Mouse (Mus musculus): ENCODE results near the gene U2af1l4. TPM values are rescaled to one million over a fixed set of nuclear protein-coding genes. Genes with fewer than 3 reads are reported as not detected.

Gene U2af1l4
- polyA plus RNA-seq, 1 experiment: 31.6 TPM

DNA sequence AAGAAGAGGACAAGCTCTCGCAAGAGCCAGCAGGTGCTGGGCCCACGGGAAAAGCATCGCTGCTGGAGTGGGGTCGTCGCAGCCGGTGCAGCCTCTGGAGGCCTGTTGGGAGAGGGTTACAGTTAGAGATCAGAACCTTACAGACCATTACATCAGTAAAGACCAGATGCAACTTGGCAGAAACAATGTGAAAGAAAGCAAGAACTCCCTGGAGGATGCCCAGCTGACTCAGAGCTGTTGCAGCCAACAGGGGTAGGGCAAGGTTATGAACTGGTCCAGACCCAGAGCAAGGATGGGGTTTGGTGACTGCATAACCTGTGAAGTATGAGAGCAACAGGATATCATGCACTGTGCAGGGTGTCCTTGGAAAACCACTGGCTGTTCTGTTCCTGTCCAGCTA lies 38.6 kb upstream of the U2af1l4 start:
- no peak overlapping the region for H3K27ac ChIP-seq (ENCODE audit: insufficient read depth, low read length)
- no peaks in the 10 kb centered on the region for H3K27me3 ChIP-seq (ENCODE audit: control insufficient read depth, insufficient read depth, low read length)
- no peak overlapping the region for H3K4me3 ChIP-seq (ENCODE audit: extremely low read depth, insufficient read depth, insufficient read length)
- no peak for DNase-seq (ENCODE audit: low read depth in 1 of 2, low spot score in 2 of 2)
- no peak for TF ChIP-seq POLR2A (IDR thresholded peaks at IDR 0.05; ENCODE audit: low read depth, low read length)
- no peak for TF ChIP-seq CTCF (IDR thresholded peaks at IDR 0.05; ENCODE audit: extremely low read depth, insufficient read depth, insufficient read length, insufficient replicate concordance)
- WGBS: 43% methylated on average over 6 of the region's 6 CpGs
- H3K4me1 ChIP-seq (ENCODE audit: control insufficient read depth, insufficient read depth, insufficient read length): no peaks in the 10 kb centered on the region
- no peaks in the 10 kb centered on the region; the same call in none of the 2 replicates for H3K36me3 ChIP-seq (ENCODE audit: control insufficient read depth, insufficient read depth, low read length)

DNA sequence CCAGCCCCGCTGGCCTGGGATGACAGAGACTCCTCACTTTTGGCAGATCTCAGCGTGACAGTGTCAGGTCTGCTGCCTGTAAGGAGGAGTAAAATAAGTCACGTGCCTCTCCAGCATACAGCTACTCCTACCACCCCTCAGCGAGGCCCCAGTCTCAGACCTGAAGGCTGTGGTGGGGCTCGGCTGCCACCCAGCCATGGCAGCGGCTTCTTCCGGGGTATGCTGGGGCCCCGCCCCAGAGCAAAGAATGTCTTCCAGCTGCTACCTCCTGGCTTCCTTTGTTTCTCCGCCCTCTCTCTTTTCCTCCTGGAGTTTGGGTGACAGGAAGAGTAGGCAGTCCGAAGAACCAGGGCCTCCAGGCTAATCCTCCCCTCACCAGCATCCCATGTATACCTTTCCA lies 37.1 kb upstream of the U2af1l4 start:
- H3K4me3 ChIP-seq (ENCODE audit: extremely low read depth, insufficient read depth, insufficient read length): no peak overlapping the region
- peaks cover 3% of the 10 kb centered on the region for H3K36me3 ChIP-seq (ENCODE audit: control insufficient read depth, insufficient read depth, low read length)
- no peak for DNase-seq (ENCODE audit: low read depth in 1 of 2, low spot score in 2 of 2)
- H3K27me3 ChIP-seq (ENCODE audit: control insufficient read depth, insufficient read depth, low read length): no peaks in the 10 kb centered on the region
- WGBS: 91% methylated on average over 10 of the region's 10 CpGs
- no peak overlapping the region for H3K27ac ChIP-seq (ENCODE audit: insufficient read depth, low read length)
- no peaks in the 10 kb centered on the region for H3K4me1 ChIP-seq (ENCODE audit: control insufficient read depth, insufficient read depth, insufficient read length)
- TF ChIP-seq CTCF (IDR thresholded peaks at IDR 0.05; ENCODE audit: extremely low read depth, insufficient read depth, insufficient read length, insufficient replicate concordance): no peak
- TF ChIP-seq POLR2A (IDR thresholded peaks at IDR 0.05; ENCODE audit: low read depth, low read length): no peak

DNA sequence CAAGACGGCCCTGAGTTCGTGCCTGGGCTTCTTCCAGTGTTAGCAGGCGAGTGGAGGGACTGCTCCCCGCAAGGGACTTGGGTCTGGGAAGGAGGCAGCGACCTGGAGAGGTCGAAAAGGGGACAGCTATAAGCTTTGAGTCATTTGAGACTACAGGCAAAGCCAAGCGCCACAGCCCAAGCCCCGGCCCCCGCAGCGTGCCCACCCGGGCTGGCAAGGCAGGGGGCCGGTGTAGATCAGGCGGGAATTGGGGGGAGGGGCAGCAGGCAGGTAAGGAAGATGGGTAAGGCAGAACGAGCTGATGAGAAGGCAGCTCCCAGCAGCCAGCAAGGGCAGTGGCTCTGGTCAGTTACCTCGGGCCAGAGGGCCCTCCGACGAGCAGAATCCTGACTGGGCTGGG lies 36.7 kb upstream of the U2af1l4 start:
- 93% methylated on average over 17 of the region's 17 CpGs for WGBS
- no peak for DNase-seq (ENCODE audit: low read depth in 1 of 2, low spot score in 2 of 2)
- H3K36me3 ChIP-seq (ENCODE audit: control insufficient read depth, insufficient read depth, low read length): peaks cover 3% of the 10 kb centered on the region
- H3K4me3 ChIP-seq (ENCODE audit: extremely low read depth, insufficient read depth, insufficient read length): no peak overlapping the region
- no peak overlapping the region for H3K27ac ChIP-seq (ENCODE audit: insufficient read depth, low read length)
- TF ChIP-seq POLR2A (IDR thresholded peaks at IDR 0.05; ENCODE audit: low read depth, low read length) (no peak), CTCF (IDR thresholded peaks at IDR 0.05; ENCODE audit: extremely low read depth, insufficient read depth, insufficient read length, insufficient replicate concordance) (no peak)
- no peaks in the 10 kb centered on the region for H3K27me3 ChIP-seq (ENCODE audit: control insufficient read depth, insufficient read depth, low read length)
- H3K4me1 ChIP-seq (ENCODE audit: control insufficient read depth, insufficient read depth, insufficient read length): no peaks in the 10 kb centered on the region

DNA sequence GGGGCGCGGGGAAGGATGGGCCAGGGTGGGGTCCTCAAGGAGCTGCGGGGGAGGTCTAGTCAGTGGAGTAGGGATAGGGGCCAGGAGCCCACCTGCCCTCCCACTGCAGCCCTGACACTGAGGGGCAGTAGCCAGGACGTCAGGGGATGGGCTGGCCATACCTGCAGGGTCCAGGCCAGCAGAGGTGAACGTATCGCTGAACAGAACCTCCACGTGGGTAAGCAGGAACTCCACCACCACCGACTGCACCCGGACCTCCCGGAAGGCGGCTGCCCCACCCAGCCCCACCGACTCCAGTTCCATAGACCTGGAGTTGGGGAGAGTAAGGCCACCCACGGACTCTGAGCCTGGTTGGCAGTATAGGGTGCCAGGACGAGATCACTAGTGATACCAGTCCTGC lies 36.1 kb upstream of the U2af1l4 start:
- no peak for DNase-seq (ENCODE audit: low read depth in 1 of 2, low spot score in 2 of 2)
- Histone ChIP-seq H3K27me3 (ENCODE audit: control insufficient read depth, insufficient read depth, low read length) (no peaks in the 10 kb centered on the region), H3K4me1 (ENCODE audit: control insufficient read depth, insufficient read depth, insufficient read length) (no peaks in the 10 kb centered on the region), H3K27ac (ENCODE audit: insufficient read depth, low read length) (no peak overlapping the region), H3K36me3 (ENCODE audit: control insufficient read depth, insufficient read depth, low read length) (peaks cover 3% of the 10 kb centered on the region), H3K4me3 (ENCODE audit: extremely low read depth, insufficient read depth, insufficient read length) (no peak overlapping the region)
- WGBS: 94% methylated on average over 14 of the region's 14 CpGs
- TF ChIP-seq CTCF (IDR thresholded peaks at IDR 0.05; ENCODE audit: extremely low read depth, insufficient read depth, insufficient read length, insufficient replicate concordance) (no peak), POLR2A (IDR thresholded peaks at IDR 0.05; ENCODE audit: low read depth, low read length) (no peak)

DNA sequence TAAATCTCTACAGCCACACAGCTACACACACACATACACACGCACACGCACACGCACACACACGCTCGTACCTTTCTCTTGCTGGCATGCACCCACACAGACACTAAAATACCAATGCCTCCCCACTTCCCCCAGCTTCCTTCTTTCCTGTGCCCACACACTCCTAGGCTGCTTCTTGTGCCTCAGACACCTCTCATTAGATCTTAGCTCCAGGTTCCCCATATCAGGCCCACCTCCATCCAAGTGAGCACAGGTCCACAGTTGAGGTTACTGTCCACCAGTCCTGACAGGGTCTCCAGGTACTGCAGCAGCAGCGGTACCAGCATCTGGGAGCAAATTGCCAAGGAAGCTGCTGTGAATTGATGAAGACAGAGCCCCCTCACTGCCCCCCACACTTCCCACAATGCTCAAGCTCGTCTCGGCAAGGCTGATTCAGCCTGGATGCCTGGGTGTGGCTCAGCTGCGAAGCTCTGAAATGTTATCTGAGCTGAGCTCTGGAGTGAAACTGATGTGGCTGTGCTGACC lies 31.7 kb upstream of the U2af1l4 start:
- H3K4me1 ChIP-seq (ENCODE audit: control insufficient read depth, insufficient read depth, insufficient read length): no peaks in the 10 kb centered on the region; the same call in 1 of the 2 replicates
- no peak overlapping the region for H3K27ac ChIP-seq (ENCODE audit: insufficient read depth, low read length)
- no peak for TF ChIP-seq POLR2A (IDR thresholded peaks at IDR 0.05; ENCODE audit: low read depth, low read length)
- TF ChIP-seq CTCF (IDR thresholded peaks at IDR 0.05; ENCODE audit: extremely low read depth, insufficient read depth, insufficient read length, insufficient replicate concordance): no peak
- peaks cover 3% of the 10 kb centered on the region; the same call in 1 of the 2 replicates for H3K36me3 ChIP-seq (ENCODE audit: control insufficient read depth, insufficient read depth, low read length)
- no peaks in the 10 kb centered on the region for H3K27me3 ChIP-seq (ENCODE audit: control insufficient read depth, insufficient read depth, low read length)
- DNase-seq (ENCODE audit: low read depth in 1 of 2, low spot score in 2 of 2): no peak
- 88% methylated on average over 9 of the region's 9 CpGs for WGBS
- H3K4me3 ChIP-seq (ENCODE audit: extremely low read depth, insufficient read depth, insufficient read length): no peak overlapping the region

DNA sequence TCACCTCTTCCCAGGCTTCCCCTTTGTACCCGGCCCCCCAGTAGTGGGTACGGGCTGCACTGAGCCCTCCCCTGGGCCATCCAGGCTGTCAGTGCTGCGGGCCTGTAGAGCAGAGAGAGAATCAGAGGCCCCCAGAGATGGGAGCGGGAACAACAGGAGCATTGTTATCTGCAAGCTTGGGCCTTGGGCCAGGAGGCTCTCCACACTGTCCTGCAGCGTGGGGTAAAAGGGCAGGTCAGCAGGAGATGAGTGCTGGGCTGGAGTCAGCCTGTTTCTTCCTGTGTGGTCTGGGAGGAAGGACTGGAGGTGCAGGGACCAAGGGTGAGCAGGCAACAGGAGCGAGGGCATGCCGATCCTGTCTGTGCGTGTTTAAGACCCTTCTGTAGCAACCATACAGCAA lies 30.2 kb upstream of the U2af1l4 start:
- WGBS: 84% methylated on average over 8 of the region's 8 CpGs
- Histone ChIP-seq H3K4me3 (ENCODE audit: extremely low read depth, insufficient read depth, insufficient read length) (no peak overlapping the region), H3K27me3 (ENCODE audit: control insufficient read depth, insufficient read depth, low read length) (no peaks in the 10 kb centered on the region), H3K36me3 (ENCODE audit: control insufficient read depth, insufficient read depth, low read length) (peaks cover 3% of the 10 kb centered on the region; the same call in 1 of the 2 replicates), H3K27ac (ENCODE audit: insufficient read depth, low read length) (no peak overlapping the region), H3K4me1 (ENCODE audit: control insufficient read depth, insufficient read depth, insufficient read length) (no peaks in the 10 kb centered on the region; the same call in 1 of the 2 replicates)
- no peak for TF ChIP-seq CTCF (IDR thresholded peaks at IDR 0.05; ENCODE audit: extremely low read depth, insufficient read depth, insufficient read length, insufficient replicate concordance)
- TF ChIP-seq POLR2A (IDR thresholded peaks at IDR 0.05; ENCODE audit: low read depth, low read length): no peak
- no peak for DNase-seq (ENCODE audit: low read depth in 1 of 2, low spot score in 2 of 2)

DNA sequence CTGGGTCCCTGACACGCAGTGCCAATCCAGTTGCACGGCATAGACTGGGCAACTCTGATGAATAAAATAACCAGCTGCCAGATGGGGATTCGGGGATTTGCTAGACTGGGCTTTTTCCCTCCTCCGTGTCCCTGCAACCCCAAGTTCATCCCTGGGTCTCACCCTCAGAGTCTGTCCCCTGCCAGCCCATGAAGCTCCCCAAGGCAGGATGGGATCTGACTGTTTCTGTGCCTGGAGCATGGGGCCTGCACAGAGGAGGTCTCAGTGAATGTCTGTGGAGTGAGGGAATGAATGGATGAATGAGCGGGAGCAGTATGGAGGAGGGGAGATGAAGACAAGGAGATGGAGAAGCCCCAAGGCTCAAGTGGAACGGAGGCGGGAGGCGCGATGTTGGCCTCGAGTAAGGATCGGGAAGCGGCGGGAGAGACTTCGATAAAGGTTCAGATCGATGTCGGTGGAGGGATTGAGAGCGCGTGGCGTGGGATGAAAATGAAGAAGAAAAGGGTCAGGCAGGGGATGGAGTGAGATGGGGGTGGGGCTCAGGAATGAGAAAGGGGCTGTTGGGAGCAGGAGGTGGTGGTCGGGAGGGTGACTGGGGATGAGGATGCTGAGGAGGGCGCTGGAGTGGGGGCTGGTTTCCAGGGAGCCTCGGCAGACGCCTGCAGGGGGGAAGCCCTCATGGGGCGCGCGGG lies 29.0 kb upstream of the U2af1l4 start:
- 0 out of 2 replicates have a peak, but pooled peaks cover 3% of the 10 kb centered on the region for H3K36me3 ChIP-seq (ENCODE audit: control insufficient read depth, insufficient read depth, low read length)
- peak in 1 of 2 experiments; percentile 16 for DNase-seq (ENCODE audit: low read depth in 1 of 2, low spot score in 2 of 2)

More for the DNA sequence above, 29.0 kb upstream of the U2af1l4 start:
- no peak overlapping the region for H3K27ac ChIP-seq (ENCODE audit: insufficient read depth, low read length)
- H3K27me3 ChIP-seq (ENCODE audit: control insufficient read depth, insufficient read depth, low read length): no peaks in the 10 kb centered on the region
- peak overlapping the region; percentile 69 for H3K4me3 ChIP-seq (ENCODE audit: extremely low read depth, insufficient read depth, insufficient read length)
- no peak for TF ChIP-seq CTCF (IDR thresholded peaks at IDR 0.05; ENCODE audit: extremely low read depth, insufficient read depth, insufficient read length, insufficient replicate concordance)
- no peak for TF ChIP-seq POLR2A (IDR thresholded peaks at IDR 0.05; ENCODE audit: low read depth, low read length)
- no peaks in the 10 kb centered on the region; the same call in 1 of the 2 replicates for H3K4me1 ChIP-seq (ENCODE audit: control insufficient read depth, insufficient read depth, insufficient read length)
- 38% methylated on average over 24 of the region's 26 CpGs for WGBS
